Mouse (Mus musculus) kidney, postnatal 0 days (tissue): Measurements from ENCODE around the gene Cpb1. TPM values are rescaled to one million over a fixed set of nuclear protein-coding genes. Genes with fewer than 3 reads are reported as not detected.
A peak's percentile ranks its signal among the peaks of the same experiment; 100 is the strongest.

Experiments
- ATAC-seq: fragments of 200-750 bp; cut with Nextera tagmentation; replicated peaks from 2 replicates; pipeline ENCODE4 v1.8.0; 2017; ENCODE audit warnings: low read depth, moderate number of reproducible peaks, moderate TSS enrichment, moderate library complexity; ENCODE audit not compliant: low FRiP score
- DNase-seq: peaks from one replicate; pipeline ENCODE4 v3.0.0-alpha.2; 2016; ENCODE audit warnings: low spot score
- H3K27ac ChIP-seq: fragments of 300-500 bp; sonication (generic); 2 replicates; pipeline ENCODE4 v1.5.1; 2014; ENCODE audit warnings: mild to moderate bottlenecking
- H3K27me3 ChIP-seq: fragments of 300-500 bp; sonication (generic); 2 replicates; pipeline ENCODE4 v1.6.1; 2014; ENCODE audit warnings: low read length, mixed read lengths; ENCODE audit not compliant: insufficient read depth
- H3K36me3 ChIP-seq: fragments of 300-500 bp; sonication (generic); 2 replicates; pipeline ENCODE4 v1.6.1; 2014; ENCODE audit warnings: low read length, mixed read lengths; ENCODE audit not compliant: insufficient read depth
- H3K4me1 ChIP-seq: fragments of 300-500 bp; sonication (generic); replicated peaks from 2 replicates; pipeline ENCODE4 v1.6.1; 2014; ENCODE audit warnings: antibody characterized with exemption, low read length, mixed read lengths; ENCODE audit not compliant: insufficient read depth
- H3K4me2 ChIP-seq: fragments of 300-500 bp; sonication (generic); 2 replicates; pipeline ENCODE4 v1.6.1; 2014; ENCODE audit warnings: mild to moderate bottlenecking, low read length, moderate library complexity, mixed read lengths
- H3K4me3 ChIP-seq: fragments of 300-500 bp; sonication (generic); replicated peaks from 2 replicates; pipeline ENCODE4 v1.5.1; 2014; ENCODE audit warnings: low read depth, low read length
- H3K9ac ChIP-seq: fragments of 300-500 bp; sonication (generic); 2 replicates; pipeline ENCODE4 v1.6.1; 2014; ENCODE audit warnings: low read depth, low read length
- H3K9me3 ChIP-seq: fragments of 300-500 bp; sonication (generic); replicated peaks from 2 replicates; pipeline ENCODE4 v1.6.1; 2016; ENCODE audit warnings: low read length, inconsistent platforms, mixed read lengths
- CTCF ChIP-seq: IDR thresholded peaks from 2 replicates; pipeline ENCODE4 v1.5.1; 2016; ENCODE audit warnings: antibody characterized with exemption, low read depth, mild to moderate bottlenecking, moderate library complexity
- WGBS: fragments of 180-500 bp; shearing (Covaris S2); extraction: QIAGEN DNeasy Blood & Tissue Kit; methylation state at CpG from one replicate; pipeline ENCODE4 v1.1.7; 2014; 5-methylcytosine and 5-hydroxymethylcytosine counted together
- microRNA-seq: library from miRNA; unstranded; fragments of <30 nt; microRNA quantifications from one replicate; pipeline ENCODE4, GENCODE M21; 2016
- polyA plus RNA-seq: library from polyadenylated mRNA; unstranded; fragments of >200 nt; fragmentation: Nextera tagmentation; extraction: Ambion mirVana; gene quantifications from 2 replicates; pipeline ENCODE4 v1.2.1, GENCODE M21; 2015

Cpb1 gene
- polyA plus RNA-seq, 1 experiment from 2014 or later = 1.2 TPM

DNA sequence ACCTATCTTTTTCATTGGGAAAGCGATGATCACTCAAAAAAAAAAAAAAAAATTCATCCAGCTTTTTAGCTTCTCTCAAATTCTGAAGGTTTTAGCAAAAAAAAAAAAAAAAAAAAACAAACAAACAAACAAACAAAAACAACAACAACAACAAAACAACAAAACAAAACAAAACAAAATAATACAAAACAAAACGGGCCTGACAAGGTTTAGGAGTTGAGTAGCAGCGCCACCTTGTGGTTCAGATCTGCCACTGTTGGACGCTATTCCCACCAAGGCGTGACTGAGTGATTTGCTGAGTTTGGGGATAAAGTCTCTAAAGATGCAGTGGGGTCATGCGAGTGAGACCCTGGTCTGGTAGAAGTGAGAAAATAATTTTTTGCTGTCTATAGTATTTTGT lies 76.7 kb downstream of the Cpb1 start:
- no peaks in the 10 kb centered on the region for H3K4me1 ChIP-seq
- no peaks in the 10 kb centered on the region for H3K27me3 ChIP-seq
- H3K4me2 ChIP-seq = no peak overlapping the region
- H3K27ac ChIP-seq = no peak overlapping the region
- peak; percentile 56 for DNase-seq
- H3K9ac ChIP-seq = no peak overlapping the region
- WGBS = 28% methylated on average over 6 of the region's 6 CpGs
- TF ChIP-seq CTCF = peak; percentile 96
- 0 out of 2 replicates have a peak, but pooled peaks have one; percentile 61 for ATAC-seq
- H3K4me3 ChIP-seq = no peak overlapping the region
- H3K9me3 ChIP-seq = no peaks in the 10 kb centered on the region
- H3K36me3 ChIP-seq = no peaks in the 10 kb centered on the region

Small RNA genes within 50 kb of the gene (microRNA-seq; reads per million reads assigned to microRNA genes)
- gene Mir7007 = not detected

Other genes starting within 250 kb of the Cpb1 start
- gene Hps3, start 240.4 kb downstream of the Cpb1 start, polyA plus RNA-seq = 10.8 and 11.6 TPM in 2 replicates
- 14.3 and 15.4 TPM in 2 replicates for gene Hltf, start 217.9 kb downstream of the Cpb1 start, polyA plus RNA-seq
- 48.3 and 50.0 TPM in 2 replicates for gene Gyg, start 120.4 kb downstream of the Cpb1 start, polyA plus RNA-seq
- 1.4 and 4.6 TPM in 2 replicates for gene Cpa3, start 33.6 kb downstream of the Cpb1 start, polyA plus RNA-seq
- gene Agtr1b, start 91.4 kb upstream of the Cpb1 start, polyA plus RNA-seq = 1.3 and 1.6 TPM in 2 replicates